Mouse (Mus musculus) lung, adult 2 months (tissue): ENCODE measurements around the gene Glis1.

Source experiments
- CTCF ChIP-seq: fragments of 200-500 bp; IDR thresholded peaks from 2 replicates; pipeline ENCODE4 v1.5.1; 2011; ENCODE audit warnings: mild to moderate bottlenecking, low read length, control low read depth; ENCODE audit not compliant: insufficient read depth
- POLR2A ChIP-seq: fragments of 200-500 bp; IDR thresholded peaks from 2 replicates; pipeline ENCODE4 v1.6.1; 2011; ENCODE audit warnings: low read depth, mild to moderate bottlenecking, control low read depth, low read length, borderline replicate concordance; ENCODE audit errors: extremely low read depth

- no peak for TF ChIP-seq CTCF
- no peak for TF ChIP-seq POLR2A
Measured at GRCm38 (mm10) chr4:107502601-107503051, 68.2 kb downstream of the Glis1 start.
